Mouse (Mus musculus): ENCODE measurements at regions not wholly inside any gene's neighbourhood (a gene's known extent, or its start where the extent isn't known, plus 50 kb on each side); places are given as distances from the start of the nearest gene placed in this dataset.
"Not testable (repeated sequence)": the region's sequence is repeated elsewhere in the genome, so short reads cannot be mapped to it uniquely, and the experiment has no call there.

DNA sequence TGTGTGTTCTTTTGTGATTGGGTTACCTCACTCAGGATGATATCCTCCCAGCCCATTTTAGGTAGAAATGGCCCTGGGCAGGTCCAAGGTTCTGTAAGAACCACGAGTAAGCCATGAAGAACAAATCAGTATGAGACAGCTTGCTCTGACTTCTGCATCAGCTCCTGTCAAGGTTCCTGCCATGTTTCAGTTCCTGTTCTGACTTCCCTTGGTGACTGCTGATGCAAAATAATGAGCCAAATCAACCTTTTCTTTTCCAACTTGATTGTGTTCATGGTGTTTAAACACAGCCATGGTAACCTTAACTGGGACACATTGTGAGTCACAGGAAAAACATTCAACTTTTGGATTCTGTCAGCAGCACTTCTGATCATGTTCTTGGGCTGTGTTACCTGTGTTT is 667.4 kb upstream of the Igfbp7 start:
- DNase-seq = no peak

DNA sequence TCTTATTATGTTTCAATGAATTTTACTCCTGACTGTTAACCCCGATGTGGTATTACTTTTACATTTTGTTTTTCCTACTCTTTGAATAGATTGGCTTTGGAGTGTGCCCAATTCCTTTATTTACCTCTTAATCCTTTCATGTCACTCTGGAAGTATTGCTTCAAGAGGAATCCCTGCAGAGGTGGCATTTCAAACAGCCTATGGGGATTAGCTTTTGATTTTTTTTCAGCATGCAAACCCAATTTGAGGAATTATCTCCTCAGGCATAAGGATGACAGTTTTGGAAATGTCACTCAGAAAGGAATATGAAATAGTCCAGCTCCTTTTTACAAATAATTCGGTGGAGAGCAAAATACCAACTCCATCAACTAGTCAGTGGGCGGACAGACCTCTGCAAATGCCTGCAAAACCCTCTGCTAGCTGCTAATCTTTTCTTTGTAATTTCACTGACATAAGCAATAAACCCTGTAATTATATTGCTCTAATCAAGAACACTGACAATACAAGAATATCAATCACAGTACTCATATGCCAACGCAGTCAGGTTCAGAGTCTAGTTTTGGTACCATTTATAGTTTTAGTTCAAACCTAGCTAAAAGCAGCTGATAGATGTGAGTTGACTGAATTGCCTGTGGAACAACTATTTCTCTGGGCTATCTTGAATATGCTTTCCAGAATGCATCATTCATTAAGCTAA is 624.9 kb upstream of the Igfbp7 start:
- DNase-seq = no peak

DNA sequence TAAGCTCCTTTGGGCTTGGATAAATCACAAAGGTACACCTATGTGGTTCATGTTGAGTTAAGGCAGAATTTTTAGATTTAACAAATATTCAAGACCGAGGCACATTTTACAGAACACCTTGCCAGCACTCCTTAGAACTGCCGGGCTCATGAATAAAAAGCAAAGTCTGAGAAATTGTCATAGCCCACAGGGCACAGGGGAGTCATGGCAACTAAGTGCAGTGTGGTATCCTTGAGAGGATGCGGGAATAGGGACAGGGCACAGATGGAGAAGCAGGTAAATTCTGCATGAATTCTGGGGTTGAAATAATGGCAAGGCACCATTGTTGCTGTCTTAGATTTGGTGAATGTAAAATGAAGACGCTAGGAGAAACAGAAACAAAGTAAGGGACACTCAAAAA is 609.7 kb upstream of the Igfbp7 start:
- no peak for DNase-seq

DNA sequence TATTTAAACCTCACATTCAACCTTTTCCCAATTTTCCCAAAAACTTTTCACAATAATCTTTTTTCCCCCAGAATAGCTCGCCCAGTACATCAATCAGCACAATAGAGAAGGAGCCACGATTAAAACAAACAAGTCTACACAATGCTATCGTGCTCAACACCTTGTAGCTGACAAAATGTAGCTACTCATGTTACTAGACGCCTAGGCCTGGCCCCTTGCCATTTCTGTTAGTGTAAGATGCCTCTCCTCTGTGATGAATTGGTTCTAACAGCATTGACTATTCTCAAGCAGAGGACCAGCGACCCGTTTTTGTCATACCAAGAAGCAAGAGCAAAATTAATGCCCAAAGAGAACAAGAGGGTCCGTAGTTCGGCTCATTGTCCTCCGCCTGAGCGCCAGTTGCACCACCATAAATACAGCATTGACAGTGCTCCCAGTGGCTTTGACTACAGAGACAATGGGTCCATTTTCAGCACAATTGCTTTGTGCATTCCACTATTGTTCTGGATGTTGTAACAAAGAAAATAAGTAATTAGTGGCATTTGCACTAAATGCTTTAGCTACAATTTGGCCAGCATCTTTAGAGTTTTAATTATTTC is 578.7 kb upstream of the Igfbp7 start:
- DNase-seq = no peak

DNA sequence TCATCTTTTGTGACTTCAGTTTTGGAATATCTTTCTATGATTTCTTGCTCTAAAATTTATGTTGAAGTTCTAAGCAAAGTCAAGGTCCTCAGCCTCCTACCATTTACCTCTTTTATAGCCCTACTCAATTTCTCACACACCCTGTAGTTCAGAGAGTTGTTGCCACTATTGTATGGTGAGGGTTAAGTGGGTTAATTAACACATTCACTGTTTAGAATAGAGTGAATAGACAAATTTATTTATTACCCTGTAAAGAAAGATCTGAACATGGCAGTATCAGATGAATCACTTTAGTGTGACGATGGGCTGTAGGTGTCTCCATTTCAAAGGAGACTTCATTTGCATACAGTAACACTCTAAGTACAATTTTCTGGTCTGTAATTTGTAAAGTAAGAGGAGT is 577.4 kb upstream of the Igfbp7 start:
- DNase-seq = no peak

DNA sequence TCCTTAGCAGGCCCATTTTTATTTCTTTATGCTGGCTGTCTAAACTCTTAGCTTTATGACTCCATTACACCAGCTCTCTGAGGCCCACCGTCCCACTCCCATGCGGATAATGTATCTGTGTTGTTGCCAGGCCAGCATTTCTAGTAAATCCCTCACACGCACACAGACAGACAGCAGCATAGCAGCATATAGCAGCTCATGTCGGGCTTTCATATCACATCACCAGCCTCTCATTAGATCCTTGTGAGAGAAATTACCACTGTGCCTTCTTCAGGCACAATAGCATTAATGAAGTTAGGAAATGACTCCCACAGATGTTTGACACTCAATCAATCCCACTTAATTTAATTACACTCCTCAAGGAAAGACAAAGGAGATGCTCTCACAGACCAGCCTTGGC is 532.2 kb upstream of the Igfbp7 start:
- DNase-seq = not testable (repeated sequence)

DNA sequence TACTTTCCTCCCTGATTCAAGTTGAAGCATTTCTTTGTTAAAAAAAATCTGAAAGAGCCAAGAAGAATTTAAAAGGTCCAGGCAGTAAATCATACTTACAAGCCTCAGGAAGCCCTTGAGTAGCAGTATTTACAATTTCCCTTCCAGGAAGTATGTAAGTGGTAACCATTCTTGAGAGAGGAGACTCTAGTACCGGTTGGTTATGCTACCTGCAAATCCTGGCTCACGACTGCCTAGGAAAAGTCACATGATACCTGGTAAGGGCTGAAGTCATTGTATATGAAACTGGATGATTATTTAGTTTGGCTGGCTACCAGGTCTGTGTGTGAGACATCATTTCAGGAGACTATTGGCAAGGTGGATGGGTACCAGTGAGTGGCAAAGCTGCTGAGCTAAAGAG is 524.0 kb upstream of the Igfbp7 start:
- no peak for DNase-seq

DNA sequence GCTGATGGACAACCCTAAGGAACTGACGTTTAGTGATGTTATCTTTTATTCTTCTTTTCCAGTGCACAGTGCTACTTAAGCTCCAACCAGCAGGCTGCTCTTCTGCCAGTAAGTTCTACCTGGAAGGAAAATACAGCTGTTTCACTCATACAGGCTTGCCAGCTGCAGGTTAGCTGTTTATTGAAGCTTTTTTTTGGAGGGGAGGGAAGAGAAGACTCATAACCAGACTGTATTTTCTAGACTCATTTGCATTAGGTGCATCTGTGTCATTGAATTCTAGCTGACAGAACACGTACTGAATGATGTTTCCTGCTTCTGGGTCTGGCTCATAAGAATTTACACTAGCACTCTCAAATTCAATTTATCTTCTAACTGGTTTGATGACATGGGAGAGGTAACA is 513.3 kb upstream of the Igfbp7 start:
- DNase-seq = no peak

DNA sequence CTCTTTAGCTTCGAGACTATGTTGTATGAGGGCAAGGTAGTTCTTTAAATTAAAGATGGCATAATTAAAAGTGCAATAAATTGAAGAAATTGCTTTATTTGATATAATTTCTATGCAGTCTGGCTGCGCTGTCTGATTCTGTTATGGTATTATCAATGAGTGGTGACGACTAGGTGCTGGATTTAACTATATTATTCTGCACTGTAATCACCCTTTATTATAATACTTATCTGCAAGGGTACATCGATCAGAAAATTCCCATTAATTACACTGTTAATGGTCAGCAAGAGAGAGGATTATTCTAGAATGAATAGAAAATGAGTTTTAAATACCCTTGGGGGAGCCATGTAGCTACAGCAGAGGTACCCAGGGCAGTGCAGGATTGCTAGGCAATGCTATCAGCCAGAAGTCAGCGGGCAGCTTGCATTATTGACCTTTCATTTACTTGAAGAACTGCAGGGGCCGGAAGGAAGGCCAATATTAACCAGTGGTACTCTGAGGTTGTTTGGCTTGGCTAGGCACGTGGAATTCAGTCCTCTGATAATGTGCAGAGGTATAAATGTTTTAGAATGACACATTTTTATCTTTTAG is 509.3 kb upstream of the Igfbp7 start:
- DNase-seq = no peak

DNA sequence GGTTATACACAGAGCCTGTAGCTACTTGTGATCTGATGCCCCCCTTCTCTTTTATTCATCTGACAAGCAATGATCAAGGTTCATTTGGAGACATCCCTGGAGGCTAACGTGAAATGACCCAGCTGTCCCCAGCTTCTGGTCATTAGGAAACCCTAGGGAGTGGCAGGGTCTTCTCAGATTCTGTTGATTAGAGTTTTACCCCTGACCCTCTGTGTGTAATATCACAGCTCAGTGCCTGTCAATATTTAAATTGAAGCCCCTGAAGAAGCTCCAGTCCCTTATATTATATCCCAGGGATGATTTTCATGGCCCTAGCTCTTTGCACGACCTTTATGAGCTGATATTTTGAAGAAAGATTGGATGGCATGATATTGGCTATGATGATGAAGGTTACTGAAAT is 508.5 kb upstream of the Igfbp7 start:
- no peak for DNase-seq

DNA sequence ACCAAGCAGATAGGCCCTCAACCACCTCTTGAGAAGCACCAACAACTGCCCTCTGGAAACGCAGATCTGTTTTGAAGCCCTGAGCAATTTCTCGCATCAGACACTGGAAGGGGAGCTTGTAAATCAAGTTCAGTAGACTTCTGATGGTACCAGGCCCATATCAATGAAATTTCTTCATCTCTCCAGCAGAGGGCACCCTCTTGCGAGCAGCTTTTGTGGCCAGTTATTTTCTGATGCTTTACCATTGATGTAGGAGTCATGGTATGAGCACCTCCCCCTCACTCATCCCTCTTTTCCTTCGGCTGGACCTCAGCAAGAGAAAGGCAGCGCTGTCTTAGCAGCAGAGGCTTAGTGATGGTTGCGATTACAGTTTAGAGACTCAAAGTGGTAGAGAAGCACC is 501.4 kb upstream of the Igfbp7 start:
- no peak for DNase-seq

DNA sequence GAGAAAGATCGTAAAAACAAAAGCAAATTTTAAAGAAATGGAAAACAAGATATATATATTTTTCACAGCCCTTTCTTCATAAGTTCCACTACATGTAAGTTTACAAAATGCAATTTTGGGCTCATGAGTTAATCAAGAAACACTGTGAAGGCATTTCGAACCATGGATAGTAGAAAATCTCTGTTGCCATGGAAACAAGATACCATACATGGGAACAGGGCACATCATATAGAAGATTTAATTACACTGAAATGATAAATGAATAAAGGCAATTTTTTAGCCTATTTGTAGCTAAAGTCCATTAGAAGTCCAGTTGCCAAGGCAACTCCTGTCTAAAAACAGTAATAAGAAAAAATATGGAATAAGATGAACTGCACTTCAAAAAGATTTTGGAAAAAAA is 484.2 kb upstream of the Igfbp7 start:
- DNase-seq = not testable (repeated sequence)

DNA sequence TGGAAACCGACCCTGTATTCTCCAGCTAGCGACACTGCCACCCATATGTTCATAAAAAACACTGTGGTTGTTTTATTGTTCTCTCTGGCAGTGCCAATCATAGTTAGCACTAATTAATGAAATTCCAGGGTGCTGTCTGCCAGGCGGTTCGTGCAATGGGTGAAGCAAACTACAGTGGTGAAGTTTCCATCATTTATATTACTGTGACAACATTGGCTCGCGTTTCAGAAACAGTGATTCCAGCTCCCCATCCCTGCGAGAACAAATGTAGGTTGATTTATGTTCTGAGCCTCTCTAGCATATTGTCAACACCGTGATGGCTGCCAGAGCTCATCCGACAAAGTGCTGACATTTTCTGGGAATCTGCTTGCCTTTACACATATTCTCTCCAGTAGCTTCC is 480.7 kb upstream of the Igfbp7 start:
- peak; percentile 44 for DNase-seq

DNA sequence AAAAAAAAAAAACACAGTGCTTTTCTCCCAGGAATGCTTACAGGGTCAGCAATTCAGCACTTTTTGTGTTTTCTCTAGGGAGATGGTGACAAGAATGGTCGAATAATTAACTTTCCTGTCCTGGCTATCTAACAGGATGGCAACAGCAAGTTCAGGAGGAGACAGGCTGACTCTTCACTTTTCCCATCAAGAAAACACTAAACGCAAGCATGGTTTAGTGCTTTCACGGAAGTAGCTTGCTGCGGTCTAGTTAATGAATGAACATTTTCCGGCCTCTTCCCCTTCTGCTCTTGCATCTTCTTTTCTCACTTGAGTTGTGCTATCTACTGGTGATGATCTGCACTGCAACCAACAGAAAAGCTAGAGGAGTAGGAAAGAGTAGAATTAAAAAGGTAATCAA is 463.6 kb upstream of the Igfbp7 start:
- no peak for DNase-seq

DNA sequence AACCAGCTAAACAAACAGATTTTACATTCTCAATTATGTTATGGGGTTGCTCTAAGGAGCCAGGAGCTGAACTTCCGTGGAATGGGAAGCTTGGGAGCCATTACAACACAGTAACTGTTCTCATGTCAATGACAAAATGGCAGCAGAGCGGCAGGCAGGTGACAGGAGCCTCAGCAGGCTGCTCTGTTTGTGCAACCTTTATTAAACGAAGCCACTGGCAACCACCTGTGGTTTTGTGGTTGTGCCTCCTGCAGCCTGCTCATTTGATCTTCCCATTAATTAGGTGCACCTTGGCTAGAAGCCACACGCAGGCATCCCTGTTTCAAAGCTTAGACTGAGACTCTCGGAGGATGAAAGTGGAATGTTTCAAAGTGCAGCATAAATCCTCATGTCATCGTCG is 457.5 kb upstream of the Igfbp7 start:
- no peak for DNase-seq

DNA sequence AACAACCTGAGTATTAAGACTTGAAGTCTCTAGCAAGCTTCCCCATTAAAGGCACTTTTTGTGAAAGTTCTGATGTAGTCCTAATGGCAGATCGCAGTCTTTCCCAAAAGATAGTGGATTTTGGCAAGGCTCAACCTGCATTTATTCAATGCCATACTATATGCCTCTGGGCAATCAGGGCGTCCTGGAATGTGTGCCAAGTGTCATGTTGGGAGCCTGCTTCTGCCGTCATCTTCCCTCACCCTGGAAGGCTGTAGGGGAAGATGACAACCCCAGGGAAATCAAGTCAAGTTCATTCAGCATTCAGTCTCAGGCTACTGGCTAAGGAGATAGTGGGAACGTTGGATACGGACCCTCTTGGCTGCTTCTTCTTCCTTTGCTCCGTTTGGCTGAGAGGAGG is 447.4 kb upstream of the Igfbp7 start:
- DNase-seq = no peak

DNA sequence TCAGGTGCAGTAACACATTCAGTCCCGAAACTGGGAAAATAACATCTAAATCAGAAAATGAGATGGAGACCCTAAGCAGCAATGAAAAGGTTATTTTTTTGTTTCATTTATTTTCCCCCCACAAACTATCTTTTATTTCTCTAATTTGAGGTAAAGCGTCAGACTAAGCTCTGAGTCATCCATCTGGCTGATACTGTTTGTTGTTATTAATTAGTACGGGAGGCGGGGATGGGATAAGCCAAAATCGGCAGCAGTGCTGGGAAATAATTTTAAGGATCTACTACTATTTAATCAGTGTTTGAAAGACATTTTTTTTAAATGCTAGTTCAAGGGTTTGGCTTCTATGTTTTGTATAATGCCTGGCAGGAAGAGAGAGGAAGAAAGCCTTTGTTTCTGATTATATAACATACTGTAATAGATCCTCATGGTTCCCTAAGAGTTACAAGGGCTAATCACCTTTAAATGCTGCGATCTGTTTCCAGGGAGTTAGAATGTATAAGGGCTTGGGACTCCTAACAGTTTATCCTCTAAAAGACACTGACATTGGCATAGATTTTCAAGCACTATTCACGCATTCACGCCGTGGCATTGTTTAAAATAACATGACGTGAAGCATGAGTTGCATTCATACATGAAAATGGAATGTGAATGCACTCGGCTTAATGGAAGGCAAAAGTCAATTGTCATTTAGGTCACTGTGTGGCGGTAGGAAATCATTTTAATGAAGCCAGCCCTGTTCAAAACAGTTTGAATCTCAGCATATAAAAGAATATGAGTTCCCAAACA is 446.4 kb upstream of the Igfbp7 start:
- DNase-seq = no peak

DNA sequence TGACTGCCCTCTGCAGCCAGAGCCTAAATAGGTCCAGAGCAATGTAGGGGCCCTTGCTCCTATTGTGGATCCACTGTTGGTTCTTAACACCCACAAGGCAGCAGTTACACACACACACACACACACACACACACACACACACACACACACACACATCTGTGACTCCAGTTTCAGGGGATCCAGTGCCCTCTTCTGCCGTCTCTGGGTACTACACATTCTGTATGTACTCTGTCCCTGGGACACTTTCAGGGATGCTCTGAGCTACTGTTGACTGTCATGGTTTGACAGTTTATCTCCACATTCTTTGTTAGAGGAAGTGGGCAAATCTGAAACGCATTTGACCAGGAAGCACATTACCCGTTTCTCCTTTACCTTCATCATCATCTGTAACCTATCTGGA is 443.8 kb upstream of the Igfbp7 start:
- no peak for DNase-seq

DNA sequence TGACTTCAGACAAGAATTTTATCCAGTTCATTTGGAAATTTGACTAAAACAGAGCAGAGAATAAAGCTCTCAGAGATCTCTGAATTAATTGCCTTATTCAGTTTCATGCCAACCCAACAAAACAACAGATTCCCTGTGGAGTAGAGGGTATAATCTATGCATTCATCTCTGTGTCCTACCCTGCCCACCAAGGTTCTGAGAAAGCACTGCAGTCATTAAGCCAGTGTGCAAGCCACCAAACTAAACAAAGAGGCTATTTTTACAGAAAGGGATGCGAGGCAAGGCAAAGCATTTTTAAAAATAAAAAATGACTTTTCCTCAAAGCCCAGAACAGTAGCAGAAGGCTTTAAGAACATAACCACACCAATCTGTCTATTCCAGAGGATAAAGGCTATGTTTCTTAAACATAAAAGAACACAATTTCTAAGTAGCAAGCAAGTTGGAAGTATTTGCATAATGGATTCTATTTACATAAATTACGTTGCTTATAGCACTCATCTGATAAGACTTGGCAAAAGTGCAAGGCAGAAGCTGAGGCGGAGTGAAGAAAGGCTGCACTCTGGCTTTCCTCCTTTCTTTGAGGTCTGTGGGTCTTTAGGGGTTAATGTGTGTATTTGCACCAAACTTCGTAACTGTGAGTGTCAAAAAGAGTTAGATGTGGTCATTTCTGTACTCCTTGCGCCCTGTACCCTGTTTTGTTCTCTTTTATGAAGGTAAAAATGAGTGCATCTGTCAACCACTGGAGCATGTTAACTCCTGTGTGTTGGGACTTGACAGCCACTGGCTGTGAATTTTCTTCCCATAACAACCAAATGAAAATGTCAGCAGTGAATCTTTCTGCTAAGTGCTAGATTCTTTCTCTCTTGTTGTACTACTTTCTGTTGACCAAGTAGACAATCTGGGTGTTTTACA is 430.6 kb upstream of the Igfbp7 start:
- DNase-seq = no peak

DNA sequence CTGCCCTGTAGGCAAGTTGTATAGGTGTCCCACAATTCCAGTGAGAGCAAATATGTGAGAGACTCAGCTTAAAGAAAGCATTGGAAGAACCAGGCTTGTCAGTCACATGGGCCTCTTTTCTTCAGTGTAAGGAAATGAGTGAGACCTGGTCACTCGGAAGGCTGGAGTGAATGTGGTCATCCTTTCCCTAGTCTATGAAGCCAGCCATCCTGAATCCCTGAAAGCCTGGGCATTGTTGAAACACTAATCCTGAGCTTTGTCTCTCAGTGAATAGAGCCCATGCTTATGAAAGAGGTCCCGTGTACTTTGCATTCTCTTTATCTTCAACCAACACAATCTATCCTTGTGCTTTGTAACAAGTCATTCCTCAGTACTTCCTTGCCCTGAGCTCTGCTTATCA is 420.1 kb upstream of the Igfbp7 start:
- no peak for DNase-seq

DNA sequence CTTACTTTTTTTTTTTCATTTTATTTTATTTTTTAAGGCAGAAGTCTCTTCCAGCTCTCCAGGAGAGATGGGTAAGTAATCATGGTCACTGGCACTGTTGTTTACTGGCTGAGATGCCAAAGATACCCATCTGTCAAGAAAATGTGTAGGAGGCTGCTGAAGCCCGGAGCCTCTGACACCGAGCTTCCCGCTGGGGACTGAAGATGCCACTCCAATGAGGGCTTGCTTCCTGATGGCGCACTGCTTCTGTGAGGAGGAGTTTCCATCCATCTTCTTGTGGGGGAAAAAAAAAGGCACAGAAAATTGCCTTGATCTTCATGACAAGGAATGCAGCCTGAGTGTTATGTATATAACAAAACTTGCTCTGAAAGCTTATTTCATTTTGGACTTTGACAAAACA is 418.2 kb upstream of the Igfbp7 start:
- no peak for DNase-seq

DNA sequence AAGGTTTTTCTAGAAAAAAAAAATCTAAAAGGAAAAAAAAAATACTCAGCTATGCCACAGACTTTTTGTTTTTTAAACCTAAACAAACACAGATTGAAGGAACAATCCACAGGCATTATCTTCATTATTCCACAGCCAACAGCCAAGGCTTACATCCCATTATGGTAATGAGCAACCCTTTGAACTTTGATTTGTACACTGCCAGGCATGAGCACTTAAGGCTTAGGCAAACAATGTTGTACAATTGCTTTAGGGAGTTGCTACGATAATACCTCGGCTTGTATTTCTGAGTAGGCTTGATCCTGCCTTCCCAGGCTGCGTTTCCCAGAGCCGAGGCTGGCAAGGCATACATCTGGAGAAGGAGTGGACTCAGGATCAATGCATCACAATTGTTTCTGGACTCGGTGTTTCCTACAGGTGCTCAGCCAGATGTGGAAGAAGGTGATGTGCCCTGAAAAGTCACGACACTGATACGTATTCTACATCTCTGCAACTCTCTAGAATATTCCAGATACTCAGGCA is 409.0 kb upstream of the Igfbp7 start:
- DNase-seq = no peak

DNA sequence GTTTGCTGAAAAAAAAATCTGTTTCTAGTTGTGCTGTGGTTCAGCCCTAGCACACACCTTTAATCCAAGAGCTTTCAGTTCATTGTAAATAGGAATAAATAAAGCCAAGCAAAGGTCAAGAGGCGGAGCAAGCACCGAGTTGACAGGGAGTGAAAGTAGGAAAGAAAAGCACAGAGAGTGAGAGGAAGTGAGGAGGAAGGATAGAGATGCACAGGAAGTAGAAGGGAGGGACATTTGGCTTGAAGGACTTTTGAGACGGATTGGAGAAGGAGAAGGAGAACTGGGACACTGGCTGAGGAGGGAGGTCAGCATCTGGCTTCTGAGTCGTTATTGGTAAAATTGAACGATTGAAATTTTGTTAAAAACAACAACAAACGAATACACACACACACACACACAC is 402.0 kb upstream of the Igfbp7 start:
- DNase-seq = no peak

Data from right cerebral cortex, postnatal 25 days (tissue).